Mouse (Mus musculus) embryo, embryonic 11 days (tissue): ENCODE data around the gene Card10.
A peak's percentile ranks its signal among the peaks of the same experiment; 100 is the strongest.

ENCODE experiments used
- DNase-seq: peaks from one replicate; pipeline ENCODE4 v3.0.0-alpha.2; 2015

The Card10 gene

GRCm38 (mm10) chr15:78834233-78835005 lies 31.6 kb upstream of the Card10 start:
- DNase-seq, result no peak

DNA sequence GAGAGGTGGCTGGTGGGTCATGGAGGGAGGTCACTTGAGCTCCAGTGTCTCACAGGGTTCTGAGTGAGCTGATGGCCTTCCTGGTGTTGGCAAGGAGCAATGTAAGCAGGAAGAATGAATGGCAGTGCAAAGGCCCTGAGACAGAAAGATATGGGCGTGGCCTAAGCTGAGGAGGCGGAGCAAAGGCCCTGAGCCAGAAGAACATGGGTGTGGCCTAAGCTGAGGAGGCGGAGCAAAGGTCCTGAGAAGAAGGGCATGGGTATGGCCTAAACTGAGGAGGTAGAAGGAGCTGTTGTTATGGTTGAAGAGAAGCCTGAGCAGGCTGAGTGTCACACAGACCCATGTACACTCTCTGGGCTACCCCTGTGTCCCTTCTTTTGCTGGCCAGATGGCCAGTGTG lies 30.7 kb upstream of the Card10 start:
- no peak for DNase-seq

DNA sequence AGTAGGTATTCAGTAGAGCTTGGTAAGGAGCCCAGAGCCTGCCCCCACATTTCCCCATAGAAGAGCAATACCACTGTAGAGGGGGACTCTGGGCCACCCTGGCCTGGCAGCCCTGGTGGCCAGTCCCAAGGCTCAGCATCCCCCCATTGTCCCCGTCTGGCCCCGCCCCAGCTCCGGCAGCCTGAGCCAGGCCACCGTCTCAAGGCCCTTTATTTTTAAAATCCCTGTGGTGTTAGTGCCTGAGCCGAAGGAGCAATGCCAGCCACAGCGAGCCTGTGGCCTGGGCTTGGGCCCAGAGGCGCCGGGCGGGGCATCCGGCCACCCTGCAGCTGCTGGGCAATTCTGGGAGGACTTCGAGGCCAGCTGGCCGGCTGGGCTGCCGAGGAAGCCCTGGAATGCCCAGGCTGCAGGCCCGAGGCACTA lies 29.9 kb upstream of the Card10 start:
- DNase-seq, result peak; percentile 74

- DNase-seq, result peak; percentile 61
Measured at GRCm38 (mm10) chr15:78831720-78832657, 29.1 kb upstream of the Card10 start.

GRCm38 (mm10) chr15:78830742-78831719 lies 28.2 kb upstream of the Card10 start:
- no peak for DNase-seq

DNA sequence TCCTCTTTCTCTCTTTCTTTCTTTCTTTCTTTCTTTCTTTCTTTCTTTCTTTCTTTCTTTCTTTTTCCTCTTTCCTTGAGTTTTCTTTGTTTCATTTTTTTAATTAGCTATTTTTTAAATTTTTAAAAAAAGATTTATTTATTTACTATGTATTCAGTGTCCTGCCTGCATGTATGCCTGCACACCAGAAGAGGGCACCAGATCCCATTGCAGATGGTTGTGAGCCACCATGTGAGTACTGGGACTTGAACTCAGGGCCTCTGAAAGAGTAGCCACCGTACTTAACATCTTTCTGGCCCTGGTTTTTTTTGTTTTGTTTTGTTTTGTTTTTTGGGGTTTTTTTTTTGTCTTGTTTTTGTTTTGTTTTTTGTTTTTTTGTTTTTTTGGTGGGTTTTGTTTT lies 26.8 kb upstream of the Card10 start:
- DNase-seq, result no peak

DNA sequence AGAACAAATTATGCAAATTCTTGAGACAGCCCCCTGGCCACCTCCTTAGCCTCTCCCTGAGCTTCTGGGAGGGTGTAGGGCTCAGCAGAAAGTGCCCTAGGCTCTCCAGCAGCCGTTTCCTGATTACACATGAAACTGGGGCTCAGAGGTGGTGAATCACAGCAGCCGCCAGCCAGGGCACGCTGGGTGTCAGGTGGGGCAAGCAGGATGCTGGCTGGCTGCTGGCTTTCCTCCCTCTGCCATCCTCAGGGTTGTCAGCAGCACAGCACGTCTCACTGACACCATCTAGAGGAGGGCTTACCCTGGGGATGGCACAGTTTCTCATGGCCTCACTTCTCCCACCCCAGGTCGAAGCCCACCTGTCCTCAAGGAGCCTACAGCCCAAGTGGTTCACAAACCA lies 25.5 kb upstream of the Card10 start:
- DNase-seq, result no peak

DNA sequence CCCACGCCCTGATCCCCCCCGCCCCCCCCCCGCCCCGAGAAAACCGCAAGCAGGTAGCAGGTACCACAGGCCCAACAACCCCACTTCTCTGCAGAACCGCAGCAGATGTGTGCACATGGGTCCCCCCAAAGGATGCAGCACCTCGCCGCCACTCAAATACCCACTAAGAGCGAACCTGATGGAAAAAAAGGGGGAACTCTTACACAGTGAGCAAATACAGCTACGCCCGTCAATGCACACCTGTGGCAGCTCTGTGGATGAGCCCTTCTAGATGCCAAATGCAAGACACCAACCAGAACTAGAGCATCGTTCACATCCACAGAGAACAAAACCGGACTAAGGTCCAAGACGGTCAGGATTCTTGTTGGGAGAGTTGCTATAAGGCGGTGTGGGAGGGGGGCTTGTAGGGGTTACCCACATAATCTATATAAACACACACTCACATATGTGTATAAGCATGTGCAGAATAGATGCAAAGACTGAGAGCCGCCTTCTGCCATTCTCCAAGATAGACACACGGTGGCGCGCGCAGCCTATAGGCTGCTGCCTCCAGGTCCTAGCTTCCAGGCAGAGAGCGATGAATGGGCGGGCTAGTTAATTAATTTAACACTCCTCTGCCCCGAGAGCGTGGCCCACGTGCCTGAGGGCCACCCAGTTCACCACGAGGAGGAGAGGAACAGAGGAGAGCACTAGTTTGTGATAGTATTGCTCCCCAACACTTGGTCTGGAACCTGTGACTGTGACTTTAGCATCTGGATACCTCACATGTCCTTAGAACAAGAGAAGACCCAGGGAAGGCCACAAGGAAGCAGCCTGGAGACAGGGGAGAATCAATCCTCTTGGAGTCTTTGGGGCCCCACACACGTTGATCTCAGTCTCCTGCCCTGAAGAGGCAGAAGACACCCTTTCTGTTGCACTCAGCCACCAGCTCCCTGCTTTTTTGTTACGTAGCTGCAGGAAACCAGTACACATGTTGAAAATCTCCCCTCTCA lies 23.7 kb upstream of the Card10 start:
- peak; percentile 94 for DNase-seq

DNA sequence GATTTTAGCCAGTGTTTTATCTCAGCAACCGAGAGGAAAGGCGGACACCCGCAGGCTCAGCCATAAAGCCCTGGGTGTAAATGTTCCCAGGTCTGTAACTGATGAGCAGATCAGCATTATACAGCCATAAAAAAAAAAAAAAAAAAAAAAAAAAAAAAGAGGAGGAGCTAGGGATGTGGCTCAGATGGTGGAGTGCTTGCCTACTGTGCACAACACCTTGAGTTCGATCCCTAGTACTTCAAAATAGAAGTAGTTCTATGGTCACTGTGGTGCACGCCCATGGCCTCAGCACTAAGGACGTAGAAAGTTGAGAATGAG lies 13.2 kb upstream of the Card10 start:
- DNase-seq, result no peak

GRCm38 (mm10) chr15:78815314-78816073 lies 12.7 kb upstream of the Card10 start:
- DNase-seq, result no peak

DNA sequence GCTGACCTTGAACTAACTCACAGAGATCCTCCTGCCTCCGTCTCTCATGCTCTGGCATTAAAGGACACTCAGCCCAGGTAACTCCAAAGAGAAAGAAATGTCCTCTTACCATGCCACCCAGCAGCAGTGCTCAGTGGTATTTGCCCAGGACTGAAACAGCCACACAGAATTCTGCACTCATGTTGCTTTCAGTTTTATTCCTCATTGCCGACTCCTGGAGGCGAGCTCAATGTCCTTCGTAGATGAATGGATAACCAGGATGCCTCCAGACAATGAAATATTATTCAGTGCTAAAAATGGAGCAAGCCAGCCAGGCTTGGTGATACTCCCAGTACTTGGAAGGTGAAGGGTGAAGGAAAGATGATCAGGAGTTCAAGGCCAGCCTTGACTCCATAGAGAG lies 10.8 kb upstream of the Card10 start:
- no peak for DNase-seq

DNA sequence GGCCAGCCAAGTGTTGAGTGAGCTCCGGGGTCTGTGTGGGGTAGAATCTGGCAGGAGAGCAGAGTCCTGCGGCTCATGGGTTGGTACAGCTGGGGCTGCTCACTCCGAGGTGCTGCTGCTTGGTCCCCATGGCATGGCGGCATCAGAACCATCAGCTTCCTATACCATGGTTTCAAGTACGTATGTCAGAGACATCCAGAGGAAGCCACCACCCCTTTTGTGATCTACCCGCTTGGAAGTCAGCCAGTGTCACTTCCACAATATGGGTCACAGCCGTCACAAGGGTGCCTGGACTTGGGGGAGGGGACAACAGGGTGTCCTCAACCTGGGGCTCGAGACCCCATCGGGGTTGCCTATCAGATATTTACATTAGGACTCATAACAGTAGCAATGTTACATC lies 7.3 kb upstream of the Card10 start:
- no peak for DNase-seq

DNA sequence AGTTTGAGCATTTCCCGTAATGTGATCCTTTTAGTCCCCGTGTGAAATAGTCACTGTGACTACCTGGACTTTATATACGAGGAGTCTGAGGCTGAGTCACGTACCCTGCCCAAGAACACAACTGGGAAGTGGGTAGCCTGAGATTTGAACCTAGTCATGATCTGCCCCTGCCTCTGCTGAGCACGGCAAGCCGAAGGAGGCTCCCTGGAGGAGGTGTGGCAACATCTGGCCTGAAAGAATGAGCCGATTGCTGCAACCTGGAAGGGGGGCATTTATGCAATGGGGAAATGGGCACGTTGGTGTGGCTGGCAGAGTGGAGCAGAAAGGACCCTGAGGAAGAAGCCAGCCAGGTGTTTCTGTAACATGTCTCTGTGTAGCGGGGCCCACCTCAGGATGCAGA lies 6.9 kb upstream of the Card10 start:
- no peak for DNase-seq

GRCm38 (mm10) chr15:78808980-78809379 lies 6.1 kb upstream of the Card10 start:
- DNase-seq, result no peak

GRCm38 (mm10) chr15:78807141-78807540 lies 4.3 kb upstream of the Card10 start:
- DNase-seq, result no peak

DNA sequence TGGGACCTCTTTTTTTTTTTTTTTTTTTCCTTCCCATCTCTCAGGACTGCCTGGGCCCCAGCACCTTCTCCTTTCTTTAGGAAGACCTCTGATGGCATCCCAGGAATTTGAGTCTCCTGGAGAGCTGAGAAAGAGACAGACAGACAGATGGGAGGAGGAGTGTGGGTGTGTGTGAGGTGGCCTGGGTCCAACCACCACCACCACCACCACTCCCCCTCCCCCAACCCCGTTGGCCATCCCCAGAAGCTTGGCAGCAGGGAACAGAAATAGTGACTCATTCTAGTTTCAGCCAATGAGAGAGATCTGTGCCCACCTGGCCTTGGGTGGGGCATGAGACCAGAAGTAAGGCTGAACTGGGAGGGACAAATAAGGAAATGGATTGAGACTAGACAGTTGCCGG lies 3.8 kb upstream of the Card10 start:
- no peak for DNase-seq

- DNase-seq, result no peak
Measured at GRCm38 (mm10) chr15:78805351-78805750, 2.5 kb upstream of the Card10 start.

DNA sequence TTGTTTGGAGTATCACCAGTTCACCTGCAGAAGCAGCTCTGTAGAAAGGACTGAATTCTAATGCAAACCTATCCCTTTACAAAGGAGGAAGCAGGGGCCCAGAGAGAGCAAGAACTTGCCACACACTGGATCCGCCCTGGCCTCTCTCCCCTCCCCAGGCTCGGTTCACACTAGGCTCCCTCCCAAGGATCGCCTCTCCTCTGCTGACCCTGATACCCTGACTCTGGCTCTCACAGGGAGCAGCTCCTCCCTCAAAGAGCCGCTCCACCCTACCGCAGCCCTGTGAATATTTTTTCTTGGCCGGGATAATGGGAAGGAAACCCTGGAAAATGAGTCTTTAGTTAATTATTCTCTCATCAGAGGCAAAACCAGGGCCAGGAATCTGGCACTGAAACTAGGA lies 1.5 kb upstream of the Card10 start:
- no peak for DNase-seq

DNA sequence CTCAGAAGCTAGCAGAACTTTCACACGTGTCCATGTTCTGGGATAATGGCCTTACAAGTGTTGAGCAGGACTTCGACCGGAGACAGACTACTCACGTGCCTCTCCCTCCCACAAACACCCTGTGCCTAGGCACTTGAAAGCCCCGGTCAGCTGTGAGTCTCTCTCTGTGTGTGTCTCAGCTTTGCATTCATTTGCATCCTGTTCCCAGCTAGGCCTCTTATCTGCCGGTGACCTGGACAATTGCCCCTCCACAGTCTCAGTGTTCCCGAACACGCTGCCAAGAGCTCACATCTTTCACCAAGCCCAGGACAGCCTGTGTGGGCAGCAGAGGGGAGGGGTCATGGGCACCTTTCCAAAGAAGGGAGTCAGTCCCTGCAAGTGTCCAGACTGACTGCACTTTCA lies 658 bp upstream of the Card10 start:
- peak; percentile 29 for DNase-seq

GRCm38 (mm10) chr15:78801971-78802741 lies 686 bp downstream of the Card10 start:
- peak; percentile 45 for DNase-seq
